Comparison of ENCODE assay signal across 9 mouse cellular contexts in the genomic region with DNA sequence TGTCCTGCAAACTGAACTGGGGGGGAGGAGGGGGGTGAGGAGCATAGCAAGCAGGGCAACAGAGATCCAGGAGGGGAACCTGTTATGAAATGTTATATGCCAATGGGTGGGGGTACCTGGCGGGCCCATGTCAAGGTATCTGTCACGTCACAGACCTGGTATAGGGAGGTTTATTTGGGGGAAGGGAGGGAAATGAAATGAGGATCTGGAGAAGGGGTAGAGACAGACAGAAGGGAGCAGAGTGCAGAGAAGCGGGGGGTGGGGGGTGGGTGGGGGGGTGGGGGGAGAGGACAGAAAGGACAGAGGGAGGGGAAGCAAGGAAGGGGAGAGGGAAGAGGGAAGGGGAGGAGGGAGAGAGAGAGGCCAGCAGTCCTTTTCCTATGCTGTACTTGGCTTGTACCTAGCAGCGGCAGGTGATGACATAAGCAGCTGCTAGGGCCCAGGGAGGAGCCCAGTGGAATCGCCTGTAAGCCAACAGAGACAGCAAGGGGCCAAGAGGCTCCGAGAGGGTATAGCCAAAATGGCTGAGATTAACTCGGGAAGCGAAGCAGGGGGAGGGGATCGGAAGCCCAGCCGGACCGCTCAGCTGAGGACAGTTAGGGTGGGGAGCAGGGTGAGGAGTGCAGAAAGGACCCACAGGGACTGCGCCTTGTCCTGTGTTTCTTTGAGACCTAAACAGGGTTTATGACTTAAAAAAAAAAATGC. TPM values are rescaled to one million over a fixed set of nuclear protein-coding genes. Genes with fewer than 3 reads are reported as not detected.
DNase-seq lines count a peak whose midpoint lies in the region; ATAC-seq and TF ChIP-seq lines count a peak whose summit lies in the region.
"Had no signal": no experiment of that assay in that cellular context is flagged by ENCODE, and none has a peak within 500 bp of the region (broad histone marks: within the 10 kb centered on the region; RNA-seq: fewer than 3 reads in every experiment).

No protein-coding gene starts in this region.

- TF ChIP-seq POLR2A in small intestine, adult 2 months (IDR thresholded peaks at IDR 0.05; ENCODE audit: low read depth, low read length) = no peak

- TF ChIP-seq CTCF in small intestine, adult 2 months (IDR thresholded peaks at IDR 0.05; ENCODE audit: extremely low read depth, insufficient read length, insufficient replicate concordance, low read depth, low read length) = no peak

- H3K4me1 ChIP-seq in heart, embryonic 11.5 days (ENCODE audit: control insufficient read depth, insufficient read depth, low read length) = peaks cover 2% of the 10 kb centered on the region; the same call in 1 of the 2 replicates
- no peaks in the 10 kb centered on the region for H3K4me1 ChIP-seq in liver, embryonic 15.5 days (replicated peaks)
- peaks cover 2% of the 10 kb centered on the region; the same call in 1 of the 2 replicates for H3K4me1 ChIP-seq in small intestine, adult 2 months (ENCODE audit: control insufficient read depth, insufficient read depth, insufficient read length, low read length)

- peak overlapping the region; percentile 70 for H3K4me2 ChIP-seq in heart, embryonic 11.5 days
- peak overlapping the region; percentile 43 for H3K4me2 ChIP-seq in liver, embryonic 15.5 days

- H3K9me3 ChIP-seq in heart, embryonic 11.5 days (replicated peaks; ENCODE audit: control insufficient read depth, low read length) = no peaks in the 10 kb centered on the region
- no peaks in the 10 kb centered on the region for H3K9me3 ChIP-seq in liver, embryonic 15.5 days (replicated peaks)

- no peak overlapping the region for H3K27ac ChIP-seq in heart, embryonic 11.5 days (ENCODE audit: low read depth, low read length)
- no peak overlapping the region for H3K27ac ChIP-seq in liver, embryonic 15.5 days (replicated peaks)
- H3K27ac ChIP-seq in small intestine, adult 2 months (ENCODE audit: insufficient read depth, low read depth, low read length) = no peak overlapping the region

- no peaks in the 10 kb centered on the region for H3K36me3 ChIP-seq in heart, embryonic 11.5 days (ENCODE audit: control insufficient read depth, insufficient read depth, low read length)
- no peaks in the 10 kb centered on the region for H3K36me3 ChIP-seq in liver, embryonic 15.5 days (replicated peaks)
- no peaks in the 10 kb centered on the region for H3K36me3 ChIP-seq in small intestine, adult 2 months (ENCODE audit: control insufficient read depth, insufficient read depth, low read length)

- intact Hi-C loops in heart, postnatal 25 days (cut with DNase I) = no loop called here

- H3K4me3 ChIP-seq in heart, embryonic 11.5 days (ENCODE audit: low read depth, low read length) = peak overlapping the region; percentile 36
- no peak overlapping the region for H3K4me3 ChIP-seq in liver, embryonic 15.5 days (replicated peaks)
- H3K4me3 ChIP-seq in small intestine, adult 2 months (ENCODE audit: low read depth, low read length) = peak overlapping the region; percentile 29

- H3K27me3 ChIP-seq in heart, embryonic 11.5 days (ENCODE audit: control insufficient read depth, insufficient read depth, low read length) = no peaks in the 10 kb centered on the region
- no peaks in the 10 kb centered on the region for H3K27me3 ChIP-seq in liver, embryonic 15.5 days
- H3K27me3 ChIP-seq in small intestine, adult 2 months (ENCODE audit: control insufficient read depth, insufficient read depth, low read length) = no peaks in the 10 kb centered on the region

- peak; percentile 52; the same call in 1 of the 2 replicates for ATAC-seq in heart, embryonic 11.5 days (replicated peaks; ENCODE audit: insufficient number of reproducible peaks, low FRiP score, low TSS enrichment)
- ATAC-seq in hematopoietic stem cell, adult 5-6 weeks (replicated peaks in 1 of 2; ENCODE audit: insufficient read depth in 1 of 2, low FRiP score in 2 of 2, low TSS enrichment in 1 of 2, low read depth in 1 of 2, poor library complexity in 2 of 2, severe bottlenecking in 2 of 2) = peak; percentile 21 to 42
- no peak for ATAC-seq in liver, embryonic 15.5 days (ENCODE audit: insufficient read depth)

- WGBS in heart, embryonic 11.5 days (ENCODE audit: insufficient replicate concordance) = 6% methylated on average over 12 of the region's 12 CpGs
- whole genome bisulfite sequencing in liver, embryonic 15.5 days (ENCODE audit: insufficient replicate concordance) = 18% methylated on average over 12 of the region's 12 CpGs
- 14% methylated on average over 12 of the region's 12 CpGs for WGBS in small intestine, adult 2 months

- no peak for DNase-seq in heart, postnatal 25 days (ENCODE audit: low spot score)
- DNase-seq in embryo, embryonic 10.5 days (ENCODE audit: low spot score) = peak; percentile 56
- no peak for DNase-seq in left cerebral cortex, adult 8-10 months (ENCODE audit: low spot score in 2 of 2)
- DNase-seq in layer of hippocampus, postnatal 14 days (ENCODE audit: low spot score in 2 of 2) = no peak

- H3K9ac ChIP-seq in heart, embryonic 11.5 days (ENCODE audit: low read depth, low read length) = peak overlapping the region; percentile 72
- no peak overlapping the region for H3K9ac ChIP-seq in liver, embryonic 15.5 days

RNA-seq across cellular contexts. Expression of gene Gm9195, which starts 14.5 kb away (rescaled TPM):
- not detected in 2 replicates for polyA plus RNA-seq in heart, embryonic 11.5 days (2014; fragmentation: Nextera tagmentation; extraction: Ambion mirVana)
- not detected for total RNA-seq in heart, postnatal 25 days (2021)
- total RNA-seq in hematopoietic stem cell, adult 5-6 weeks (2017) = not detected in 2 replicates
- polyA plus RNA-seq in liver, embryonic 15.5 days (2015; fragmentation: Nextera tagmentation; extraction: Ambion mirVana) = not detected in 2 replicates
- 0.01 TPM in 1 of 2 replicates, not detected in the other for polyA plus RNA-seq in small intestine, adult 2 months (2012; rRNA removed)
- not detected for total RNA-seq in left cerebral cortex, adult 8-10 months (2022)
- not detected for total RNA-seq in layer of hippocampus, postnatal 14 days (2021)
- polyA plus RNA-seq: gonadal fat pad, adult 2 months had no signal
